Mouse (Mus musculus): Measurements from ENCODE around the gene Chst7. TPM values are rescaled to one million over a fixed set of nuclear protein-coding genes. Genes with fewer than 3 reads are reported as not detected.
A peak's percentile ranks its signal among the peaks of the same experiment; 100 is the strongest.

Chst7 gene
- 1 to 10 TPM; 4.2 to 5.4 TPM for total RNA-seq (2021)

DNA sequence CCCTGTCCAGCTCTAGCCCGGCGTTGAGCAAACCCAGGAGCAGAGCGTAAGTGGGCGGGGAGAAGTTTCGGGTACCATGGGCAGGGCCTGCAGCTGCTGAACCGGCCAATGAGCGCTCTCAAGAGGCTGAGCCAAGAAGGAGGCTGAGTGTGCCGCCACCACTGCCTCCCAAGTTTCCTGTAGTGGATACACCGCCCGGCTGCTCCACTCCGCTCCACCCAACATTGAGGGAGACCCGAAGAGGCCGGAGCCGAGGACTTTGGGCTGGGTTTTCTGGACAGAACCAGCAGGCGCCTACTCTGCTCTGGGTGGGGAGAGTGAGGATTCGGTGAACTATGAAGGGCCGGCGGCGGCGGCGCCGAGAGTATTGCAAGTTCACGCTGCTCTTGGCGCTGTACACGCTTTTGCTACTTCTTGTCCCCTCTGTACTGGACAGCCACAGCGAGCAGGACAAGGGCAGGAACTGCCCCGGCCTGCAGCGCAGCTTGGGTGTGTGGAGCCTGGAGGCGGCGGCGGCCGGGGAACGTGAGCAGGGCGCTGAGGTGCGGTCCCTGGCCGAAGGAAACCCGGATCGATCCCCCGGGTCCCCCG is at the start of gene Chst7:
Gene Chst7 (plus strand): TSS at position 180 of the 591 bp plus-strand sequence.
- DNase-seq (ENCODE audit: low spot score), result peak; percentile 74
- intact Hi-C loops (cut with DNase I), result no loop called here

DNA sequence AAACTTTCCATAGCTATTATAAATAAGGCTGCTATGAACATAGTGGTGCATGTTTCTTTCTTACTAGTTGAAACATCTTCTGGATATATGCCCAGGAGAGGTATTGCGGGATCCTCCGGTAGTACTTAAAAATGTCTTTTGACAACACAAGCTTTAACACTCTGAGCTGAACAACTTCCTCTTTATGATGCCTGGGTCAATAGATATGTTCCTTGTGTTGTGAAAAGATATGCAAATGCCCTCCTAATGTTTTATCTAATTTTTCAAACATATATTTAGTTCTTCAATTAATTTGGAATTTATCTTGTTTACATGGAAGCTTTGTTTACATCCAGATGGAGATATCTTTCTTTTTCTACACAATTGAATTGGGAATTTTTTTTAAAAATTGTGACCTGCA is 47.1 kb upstream of the Chst7 start:
- DNase-seq (ENCODE audit: low spot score), result no peak
- intact Hi-C loops (cut with DNase I), result no loop called here

DNA sequence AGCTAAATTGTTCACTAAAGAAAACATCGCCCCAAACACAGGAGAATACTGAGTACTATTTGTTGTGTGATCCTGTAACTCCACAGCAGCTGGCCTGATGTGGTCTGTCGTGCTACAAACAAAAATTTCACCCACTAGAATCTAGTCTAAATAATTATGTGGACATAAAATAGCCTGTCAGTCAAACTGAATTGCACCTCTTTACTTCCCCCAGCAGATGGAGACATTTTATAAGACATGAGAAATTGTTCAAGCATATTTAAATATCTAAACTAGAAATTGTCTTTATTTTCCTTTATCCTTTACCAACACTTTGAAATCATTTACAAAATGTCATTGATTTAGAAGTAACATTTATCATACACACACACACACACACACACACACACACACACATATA is 38.4 kb upstream of the Chst7 start:
- no peak for DNase-seq (ENCODE audit: low spot score)
- intact Hi-C loops (cut with DNase I), result loop anchor here (1.0 to 2.0 kb wide), 2 partner anchors 136 to 316 kb away; no protein-coding TSS in a partner anchor

GRCm38 (mm10) chrX:20060096-20060768 is 872 bp downstream of the Chst7 start:
- no peak for DNase-seq (ENCODE audit: low spot score)
- intact Hi-C loops (cut with DNase I), result no loop called here

GRCm38 (mm10) chrX:20060769-20061315 is 1.5 kb downstream of the Chst7 start:
- no peak for DNase-seq (ENCODE audit: low spot score)
- intact Hi-C loops (cut with DNase I), result no loop called here

- intact Hi-C loops (cut with DNase I), result no loop called here
- no peak for DNase-seq (ENCODE audit: low spot score)
These were observed 2.6 kb downstream of the Chst7 start for GRCm38 (mm10) chrX:20061764-20062480.

DNA sequence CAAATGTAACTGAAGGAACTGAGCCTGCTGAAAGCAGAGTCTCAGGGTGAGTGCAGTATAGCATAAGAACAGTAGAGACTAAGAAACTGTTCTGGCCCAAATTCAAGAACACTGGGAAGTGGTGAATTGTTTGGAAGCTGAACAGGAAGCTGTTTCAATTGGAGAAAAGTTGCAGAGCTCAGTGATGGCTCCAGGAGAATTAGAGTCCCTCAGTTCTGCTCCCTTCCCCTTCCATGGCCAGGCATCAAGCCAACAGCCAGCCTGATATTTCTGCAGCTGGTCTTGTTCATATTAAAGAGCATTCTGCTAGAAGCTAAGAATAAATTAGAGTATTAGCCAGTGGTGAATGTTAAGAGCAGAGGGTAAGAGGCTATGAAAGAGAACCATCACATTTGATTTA is 7.3 kb downstream of the Chst7 start:
- no peak for DNase-seq (ENCODE audit: low spot score)
- intact Hi-C loops (cut with DNase I), result no loop called here

- DNase-seq (ENCODE audit: low spot score), result no peak
- intact Hi-C loops (cut with DNase I), result no loop called here
These were observed 10.8 kb downstream of the Chst7 start for GRCm38 (mm10) chrX:20070196-20070595.

DNA sequence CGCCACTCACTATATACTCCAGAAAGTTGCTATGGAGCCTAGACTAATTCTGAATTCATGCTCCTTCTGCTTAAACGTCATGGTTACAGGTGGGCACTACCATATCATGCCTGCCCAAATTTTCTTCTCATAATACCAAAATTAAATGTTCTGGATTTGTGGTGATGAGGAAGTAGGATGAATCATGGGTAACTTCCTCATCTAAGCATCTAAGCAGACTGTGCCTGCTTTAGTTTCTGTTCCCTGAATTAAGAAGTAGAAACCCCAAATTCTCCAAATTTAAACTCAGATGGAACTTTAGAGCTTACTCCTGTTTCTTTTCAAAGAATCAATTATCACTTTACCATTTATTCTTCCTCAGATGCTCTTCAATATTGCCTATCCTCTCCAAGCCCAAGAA is 58.4 kb downstream of the Chst7 start:
- no peak for DNase-seq (ENCODE audit: low spot score)
- intact Hi-C loops (cut with DNase I), result no loop called here

- DNase-seq (ENCODE audit: low spot score), result no peak
- intact Hi-C loops (cut with DNase I), result no loop called here
These were observed 66.1 kb downstream of the Chst7 start for GRCm38 (mm10) chrX:20125481-20125880.

- DNase-seq (ENCODE audit: low spot score), result no peak
- intact Hi-C loops (cut with DNase I), result no loop called here
These were observed 69.6 kb downstream of the Chst7 start for GRCm38 (mm10) chrX:20128951-20129350.

- intact Hi-C loops (cut with DNase I), result no loop called here
- DNase-seq (ENCODE audit: low spot score), result peak; percentile 1
These were observed 70.1 kb downstream of the Chst7 start for GRCm38 (mm10) chrX:20129466-20129865.

Other genes with a start within 250 kb of the Chst7 start
- 1 to 10 TPM; 3.7 to 6.3 TPM for gene Slc9a7, start 232.2 kb downstream of the Chst7 start, total RNA-seq (2021)

Data from heart, postnatal 25 days (tissue).